Mouse (Mus musculus): ENCODE measurements at regions not wholly inside any gene's neighbourhood (a gene's known extent, or its start where the extent isn't known, plus 50 kb on each side); places are given as distances from the start of the nearest gene placed in this dataset.

DNA sequence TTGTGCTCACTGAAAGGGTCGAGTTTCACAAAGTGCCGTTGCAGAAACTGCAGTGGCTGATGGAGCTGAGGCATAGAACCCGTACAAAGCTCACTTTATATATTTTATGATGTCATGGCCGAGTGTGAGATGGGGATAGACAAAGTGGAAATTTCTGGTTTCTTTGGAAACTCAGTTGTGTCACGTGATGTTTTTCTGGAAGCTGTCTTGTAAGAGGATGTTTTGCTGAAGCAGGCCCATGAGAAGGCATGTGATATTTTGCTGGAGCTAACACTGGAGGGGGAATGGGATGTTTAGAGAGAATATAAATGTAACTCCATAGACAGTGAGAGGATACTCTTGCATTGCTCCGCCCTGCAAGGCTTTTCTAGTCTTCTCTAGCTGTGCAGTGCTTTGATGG lies 311.7 kb downstream of the Tmem132b start:
- DNase-seq (ENCODE audit: low spot score), result no peak

DNA sequence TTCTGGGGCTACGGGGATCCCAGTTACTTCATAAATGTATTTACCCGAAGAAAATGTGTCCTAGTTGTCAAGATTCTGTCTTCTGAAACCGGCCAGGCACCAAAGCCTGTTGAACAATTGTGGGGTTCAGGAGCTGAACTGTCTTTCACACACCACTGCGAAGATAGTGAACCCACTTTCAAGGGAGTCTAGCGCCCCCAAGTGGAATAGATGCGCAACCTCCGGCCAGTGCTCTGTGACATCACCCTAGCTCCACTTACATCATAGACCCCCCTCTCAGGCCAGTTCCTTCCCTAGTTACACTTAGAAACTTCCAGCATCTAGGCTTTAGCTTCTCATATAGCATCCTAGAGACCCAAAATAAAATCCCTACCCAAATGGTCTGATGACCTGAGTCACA lies 318.1 kb downstream of the Tmem132b start:
- no peak for DNase-seq (ENCODE audit: low spot score)

DNA sequence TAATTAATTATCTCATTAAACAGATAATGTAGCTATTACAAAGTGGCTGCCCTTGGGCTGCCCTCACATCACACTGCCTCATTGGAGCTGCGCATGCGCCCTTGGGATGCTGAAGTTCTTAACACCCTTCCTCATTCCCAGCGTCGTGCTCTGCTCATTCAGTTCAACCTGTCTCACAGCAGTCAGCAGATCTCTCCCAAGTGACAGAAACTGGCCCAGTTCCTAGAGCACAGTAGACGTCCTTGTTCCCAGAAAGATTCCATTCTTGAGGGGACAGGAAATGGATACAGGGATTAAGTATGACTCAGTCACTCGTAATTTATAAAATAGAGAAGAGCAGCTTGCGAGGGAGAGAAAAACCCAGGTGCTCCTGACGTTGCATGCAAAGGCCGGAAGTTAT lies 344.7 kb downstream of the Tmem132b start:
- no peak for DNase-seq (ENCODE audit: low spot score)

DNA sequence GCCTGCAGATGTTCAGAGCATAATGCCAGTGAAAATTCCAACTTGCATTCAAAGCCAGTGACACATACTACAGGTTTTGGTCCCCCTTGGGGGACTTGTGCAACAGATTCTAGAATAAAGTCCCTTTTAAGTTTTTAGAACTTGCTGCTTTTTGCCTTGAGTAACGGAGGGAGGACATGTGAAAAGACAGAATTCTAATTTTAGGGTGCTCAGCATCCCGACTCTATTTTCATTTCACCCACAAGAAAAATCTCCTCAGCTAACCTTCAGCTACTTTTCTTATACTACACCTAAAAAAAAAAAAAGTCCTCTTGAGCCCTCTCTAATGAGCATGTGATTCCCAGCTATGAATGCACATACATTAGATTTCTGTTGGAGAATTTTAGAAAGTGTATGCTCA lies 357.3 kb downstream of the Tmem132b start:
- DNase-seq (ENCODE audit: low spot score), result no peak

DNA sequence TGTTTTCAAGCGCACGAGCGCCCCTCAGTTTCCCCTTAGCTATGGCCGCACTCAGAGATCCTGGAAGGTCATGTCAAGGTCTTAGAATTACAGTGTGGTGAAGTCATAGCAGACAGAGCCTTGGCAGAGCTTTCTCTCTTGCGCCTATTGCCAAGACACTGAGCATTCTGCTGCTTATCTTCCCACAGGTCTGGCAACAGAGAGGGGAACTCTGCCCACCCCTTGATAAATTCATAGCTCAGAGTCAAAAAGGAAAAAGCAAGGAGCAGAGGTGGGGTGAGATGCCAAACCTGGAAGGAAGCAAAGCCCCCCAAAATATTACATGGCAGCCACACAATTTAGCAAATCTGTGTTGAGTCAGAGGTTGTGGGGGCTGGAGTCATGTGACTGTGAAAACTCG lies 362.3 kb downstream of the Tmem132b start:
- no peak for DNase-seq (ENCODE audit: low spot score)

DNA sequence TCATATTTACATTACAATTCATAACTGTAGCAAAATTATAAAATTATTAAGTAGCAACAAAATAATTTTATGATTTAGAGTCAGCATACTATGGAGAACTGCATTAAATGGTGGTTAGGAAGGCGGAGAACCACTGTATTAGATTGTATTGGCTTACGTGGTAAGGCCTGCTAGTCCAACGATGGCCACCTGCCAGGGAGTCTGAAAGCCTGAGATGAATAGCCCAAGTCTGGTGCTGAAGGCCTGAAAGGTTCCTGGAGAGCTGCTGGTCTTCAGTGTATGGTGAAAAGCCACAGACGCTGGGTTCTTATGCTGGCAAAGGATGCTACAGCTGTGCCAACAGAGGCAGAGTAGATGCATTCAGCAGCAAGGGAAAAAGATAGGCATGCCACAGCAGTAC lies 370.5 kb downstream of the Tmem132b start:
- DNase-seq (ENCODE audit: low spot score), result no peak

DNA sequence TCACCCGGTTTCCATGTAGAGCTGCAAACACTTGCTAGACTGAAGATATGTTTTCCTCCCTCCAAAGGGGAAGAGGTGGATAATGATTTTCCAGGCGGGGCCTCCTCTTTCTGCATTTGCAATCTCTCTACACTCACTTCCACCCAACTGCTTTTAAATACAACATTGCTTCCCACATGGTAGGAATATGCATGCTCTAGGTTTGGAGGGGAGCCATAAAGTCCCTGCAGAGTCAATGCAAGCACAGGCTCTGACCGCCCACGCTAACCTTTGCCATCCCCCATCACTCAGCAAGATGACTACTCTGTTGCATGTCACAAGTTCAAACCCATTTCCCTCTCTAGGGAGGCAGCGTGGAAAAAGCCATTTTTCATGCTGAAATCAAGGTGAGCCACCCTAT lies 372.9 kb downstream of the Tmem132b start:
- DNase-seq (ENCODE audit: low spot score), result no peak

DNA sequence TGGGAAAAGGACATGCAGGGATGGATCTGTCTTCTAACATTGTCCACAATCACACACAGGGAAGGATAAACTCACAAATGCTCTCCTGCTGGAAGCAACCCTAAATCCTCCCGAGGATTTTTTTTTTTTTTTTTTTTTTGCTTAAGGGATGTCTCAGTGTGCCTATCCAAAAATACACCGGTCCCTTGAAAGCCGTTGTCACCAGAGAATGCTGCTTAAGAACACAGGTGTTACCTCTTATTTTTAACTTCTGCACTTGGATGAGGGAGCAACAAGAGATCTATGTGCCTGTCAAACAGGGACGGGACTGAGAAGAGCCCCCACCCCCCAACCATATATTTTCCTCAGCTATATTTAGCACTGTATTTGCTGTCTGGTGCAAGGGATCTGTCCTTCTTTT lies 375.8 kb downstream of the Tmem132b start:
- no peak for DNase-seq (ENCODE audit: low spot score)

DNA sequence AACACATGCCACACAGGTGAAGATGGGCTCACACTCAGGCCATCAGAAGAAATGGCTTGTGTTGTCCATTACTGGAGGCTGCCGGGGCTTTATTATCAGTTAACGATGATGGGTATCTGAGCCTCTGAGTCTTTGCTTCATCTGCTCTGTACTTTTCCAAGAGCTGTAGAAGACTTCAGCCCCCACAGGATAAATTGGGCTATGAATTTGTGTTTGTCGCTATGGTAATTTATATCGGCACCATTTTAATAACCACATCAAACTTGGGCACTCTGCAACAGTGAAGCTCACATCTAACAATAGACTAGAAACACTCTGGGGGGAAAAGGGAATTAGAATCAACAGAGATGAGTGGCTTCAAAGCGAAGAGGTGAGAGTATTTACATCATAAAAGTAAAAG lies 376.3 kb downstream of the Tmem132b start:
- no peak for DNase-seq (ENCODE audit: low spot score)

DNA sequence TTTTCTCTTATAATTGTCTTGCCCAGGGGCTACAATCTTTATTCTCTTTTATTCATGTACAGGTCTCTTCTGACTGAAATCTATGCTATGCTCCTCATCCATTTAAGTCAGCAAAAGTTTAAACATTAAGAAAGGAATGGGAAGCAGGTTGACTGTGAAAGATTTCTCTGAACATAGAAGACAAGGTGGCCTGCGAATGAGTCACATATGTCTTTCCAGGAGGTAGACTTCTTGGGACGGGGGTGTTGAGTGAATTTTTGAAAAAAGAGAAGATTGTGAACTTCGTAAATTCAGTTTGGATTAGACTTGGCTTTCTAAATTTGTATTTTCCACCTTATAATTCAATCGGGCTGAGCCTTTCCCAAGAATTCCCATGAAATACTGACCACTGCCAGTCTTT lies 384.3 kb downstream of the Tmem132b start:
- no peak for DNase-seq (ENCODE audit: low spot score)

DNA sequence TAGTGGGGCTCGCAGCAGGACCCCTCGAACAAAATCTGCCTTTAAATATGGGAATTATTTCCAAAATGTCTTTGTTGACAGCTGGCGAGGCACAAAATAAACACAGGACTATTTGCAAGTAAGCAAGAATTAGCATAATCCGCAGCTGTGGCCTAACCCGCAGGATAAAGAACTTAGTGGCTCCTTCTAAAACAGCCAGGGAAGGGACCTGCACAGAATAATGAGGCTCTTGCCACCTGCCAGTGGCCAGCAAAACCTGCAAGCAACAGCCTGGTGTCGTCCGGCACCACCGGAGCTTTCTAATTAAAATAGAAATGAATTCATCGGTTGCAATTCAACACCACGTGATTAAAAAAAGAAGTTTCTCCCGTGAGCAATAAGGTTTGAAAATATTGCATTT lies 389.4 kb downstream of the Tmem132b start:
- no peak for DNase-seq (ENCODE audit: low spot score)

DNA sequence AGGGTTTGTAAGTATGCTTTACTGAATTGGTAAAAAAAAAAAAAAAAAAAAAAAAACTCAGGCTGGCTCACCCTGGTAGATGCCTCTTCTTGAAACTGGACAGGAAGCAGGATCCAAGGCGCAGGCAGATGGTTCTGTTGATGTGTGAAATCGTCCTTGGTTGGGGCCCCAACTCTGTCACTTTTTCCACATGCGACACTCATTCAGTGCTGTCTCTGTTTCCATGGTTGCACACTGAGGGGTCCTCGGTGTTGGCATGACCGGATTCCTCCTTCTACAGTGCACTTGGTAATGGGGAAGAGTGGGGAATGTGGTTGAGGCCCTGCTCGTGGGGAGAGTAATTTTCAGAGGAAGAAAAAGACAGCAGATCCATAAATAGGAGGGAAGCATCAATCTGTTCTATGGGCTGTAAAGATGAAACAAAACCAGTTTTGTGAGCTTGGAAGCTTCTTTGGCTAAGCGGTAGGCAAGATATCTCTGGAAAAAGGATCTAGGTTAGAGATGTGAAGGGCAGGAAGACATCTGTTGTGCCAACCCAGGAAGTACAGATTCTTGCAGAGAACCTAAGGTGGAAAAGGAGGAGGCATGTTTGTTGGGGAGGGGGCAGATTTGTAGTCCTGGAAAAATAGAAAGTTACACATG lies 394.4 kb downstream of the Tmem132b start:
- no peak for DNase-seq (ENCODE audit: low spot score)

DNA sequence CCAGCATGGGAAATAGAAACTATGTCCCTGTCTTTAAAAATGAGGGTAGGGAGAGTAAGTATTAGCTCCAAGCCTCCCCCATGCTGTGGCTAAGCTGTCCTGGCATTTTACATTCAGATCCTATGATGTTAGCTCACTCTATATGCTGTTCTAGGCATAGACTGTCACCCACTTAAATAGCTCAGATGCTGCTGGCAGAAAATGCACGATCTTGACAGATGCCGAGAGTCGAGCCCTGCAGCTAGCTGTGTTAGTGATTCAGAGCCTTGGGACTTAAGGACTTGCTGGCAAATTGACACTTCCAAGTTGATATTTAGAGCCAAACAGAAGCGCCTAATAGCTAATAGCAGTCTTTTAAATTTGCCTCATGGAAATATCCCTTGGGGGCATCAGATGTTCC lies 399.9 kb downstream of the Tmem132b start:
- no peak for DNase-seq (ENCODE audit: low spot score)

DNA sequence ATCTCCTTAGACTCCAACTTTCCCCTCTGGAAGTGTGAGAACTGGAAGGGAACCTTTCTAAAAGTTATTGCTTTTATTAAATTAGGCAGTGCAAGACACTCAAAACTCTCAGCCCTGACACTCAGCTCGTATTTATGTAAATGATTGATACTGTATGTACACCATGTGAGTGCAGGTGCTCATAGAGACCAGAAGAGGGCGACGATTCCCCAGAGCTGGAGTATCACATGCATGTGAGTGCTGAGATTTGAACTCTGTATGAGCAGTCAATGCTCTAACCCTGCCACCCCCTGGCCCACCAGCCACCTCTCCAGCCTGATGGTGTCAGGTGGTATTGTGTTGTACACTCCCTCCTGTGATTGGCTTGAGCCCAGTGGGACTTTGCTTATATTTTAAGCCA lies 407.8 kb downstream of the Tmem132b start:
- no peak for DNase-seq (ENCODE audit: low spot score)

DNA sequence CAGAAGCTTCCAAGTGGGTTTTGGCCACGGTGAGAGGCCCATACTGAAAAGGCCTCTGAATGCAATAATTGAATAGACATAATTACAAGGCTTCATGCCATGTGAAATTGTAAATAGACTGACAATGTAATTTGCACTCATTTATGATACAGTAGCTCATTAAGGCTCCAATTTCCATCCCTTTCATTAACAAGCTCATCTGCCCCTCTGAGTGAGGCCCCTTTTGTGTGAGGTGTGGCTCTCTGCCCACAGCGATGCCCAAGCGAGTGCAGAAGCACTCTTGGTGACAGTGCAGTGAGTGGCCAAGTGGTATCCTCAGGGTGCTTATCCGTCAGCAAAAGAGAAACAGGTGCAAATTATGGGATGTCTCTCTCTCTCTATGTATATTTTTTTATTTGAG lies 415.2 kb downstream of the Tmem132b start:
- no peak for DNase-seq (ENCODE audit: low spot score)

DNA sequence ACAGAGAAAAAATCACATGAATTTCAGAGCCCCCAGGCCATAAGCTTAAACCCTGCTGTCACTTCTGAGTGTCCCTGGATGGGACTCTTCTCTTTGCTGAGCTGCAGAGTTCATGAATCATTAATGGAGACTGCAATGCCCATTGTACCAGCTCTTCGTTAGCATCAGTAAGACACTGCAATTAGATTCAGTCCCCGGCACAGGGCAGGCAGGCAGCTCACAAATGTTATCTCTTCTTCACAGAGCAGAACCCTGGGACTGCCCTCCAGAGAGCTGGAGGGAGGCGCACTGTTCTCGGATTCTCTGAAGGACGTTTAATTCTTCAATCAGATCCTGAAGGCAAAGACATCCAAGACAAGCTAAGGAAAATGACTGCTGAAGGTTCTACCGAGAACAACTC lies 420.1 kb downstream of the Tmem132b start:
- no peak for DNase-seq (ENCODE audit: low spot score)

DNA sequence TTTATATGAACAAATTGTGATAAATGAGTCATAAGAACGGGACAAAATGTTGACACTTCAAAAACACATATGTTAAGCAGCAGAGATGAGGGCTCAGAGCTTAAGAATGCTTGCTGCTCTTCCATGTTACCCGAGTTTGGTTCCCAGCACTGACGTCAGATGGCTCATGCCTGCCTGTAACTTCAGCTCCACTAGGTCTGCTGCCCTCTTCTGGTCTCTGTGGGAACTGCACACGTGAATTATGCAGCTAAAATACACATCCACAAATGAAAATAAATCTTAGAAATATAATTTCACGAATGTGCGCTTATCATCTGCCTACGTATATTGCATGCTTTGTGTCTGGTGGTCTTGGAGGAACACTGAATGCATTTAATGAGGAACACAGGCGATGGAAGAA lies 432.5 kb downstream of the Tmem132b start:
- DNase-seq (ENCODE audit: low spot score), result no peak

DNA sequence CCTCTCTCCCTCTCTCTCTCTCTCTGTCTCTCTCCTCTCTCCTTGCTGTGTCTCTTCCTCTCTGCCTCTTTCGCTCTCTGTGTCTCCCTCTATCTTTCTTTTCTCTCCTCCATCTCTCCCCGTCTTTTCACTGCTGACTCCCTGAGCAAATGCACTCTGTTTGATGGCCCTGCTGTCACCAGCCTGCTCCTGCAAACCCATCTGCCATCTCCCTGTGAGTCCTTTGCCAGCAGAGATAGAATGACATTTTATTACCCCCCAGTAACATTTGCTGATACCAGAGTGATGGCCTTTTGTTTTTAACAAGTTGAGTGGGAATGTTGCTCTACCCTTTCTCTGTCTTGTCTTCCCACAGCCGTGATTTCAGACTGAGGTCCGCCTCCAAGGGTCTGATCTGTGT lies 436.6 kb downstream of the Tmem132b start:
- DNase-seq (ENCODE audit: low spot score), result no peak

DNA sequence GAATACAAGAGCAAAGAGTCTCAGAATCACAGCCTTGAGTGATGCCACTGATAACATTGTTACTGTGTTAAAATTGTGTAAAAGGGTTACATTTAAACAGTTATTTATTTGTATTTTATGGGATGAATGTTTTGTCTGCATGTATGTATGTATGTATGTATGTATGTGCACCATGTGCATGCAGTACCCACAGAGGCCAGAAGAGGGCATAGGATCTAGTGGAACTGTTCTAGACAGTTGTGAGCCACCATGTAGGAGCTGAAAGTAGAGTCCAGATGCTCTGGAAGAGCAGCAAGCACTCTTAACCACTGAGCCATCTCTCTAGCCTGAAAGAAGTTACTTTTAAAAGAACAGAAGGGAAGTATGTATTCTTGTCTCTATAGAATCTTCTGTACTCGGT lies 442.5 kb downstream of the Tmem132b start:
- no peak for DNase-seq (ENCODE audit: low spot score)

DNA sequence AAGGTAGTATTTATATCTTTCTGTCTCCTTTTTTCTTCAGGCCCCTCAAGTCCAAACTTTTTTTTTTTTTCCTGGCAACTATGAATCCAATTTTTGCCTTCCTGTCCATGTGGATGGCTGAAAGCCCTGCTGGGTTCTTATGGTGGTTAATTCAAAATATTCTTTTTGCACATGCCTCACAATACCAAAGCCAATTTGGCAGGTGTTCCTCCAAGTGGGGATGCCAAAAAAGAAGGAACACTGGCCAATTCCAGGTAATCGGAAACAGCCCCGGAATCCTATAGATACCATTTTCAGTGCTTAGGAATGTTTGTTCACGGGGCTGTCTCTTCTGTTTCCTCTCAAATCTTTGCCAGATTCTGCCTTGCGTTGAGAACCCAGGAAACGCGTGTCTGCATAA lies 448.2 kb downstream of the Tmem132b start:
- no peak for DNase-seq (ENCODE audit: low spot score)

DNA sequence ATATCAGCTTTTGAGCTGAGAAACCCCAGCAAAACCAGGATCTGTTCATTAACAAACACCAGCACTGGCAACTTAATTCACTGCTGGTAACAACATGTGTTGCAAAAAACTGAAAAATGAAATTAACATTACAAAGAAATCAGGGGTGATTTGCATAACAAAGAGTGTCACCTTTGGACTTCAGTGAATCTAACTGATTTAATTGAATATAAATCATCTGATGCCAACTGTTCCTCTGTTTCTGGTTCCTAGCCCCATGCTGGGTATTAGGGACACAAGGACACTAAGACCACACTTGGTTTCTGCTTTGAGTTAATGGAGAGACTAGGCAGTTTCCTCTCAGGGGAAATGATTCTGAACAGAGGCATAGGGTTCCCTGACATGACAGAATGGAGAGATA lies 453.8 kb downstream of the Tmem132b start:
- no peak for DNase-seq (ENCODE audit: low spot score)

DNA sequence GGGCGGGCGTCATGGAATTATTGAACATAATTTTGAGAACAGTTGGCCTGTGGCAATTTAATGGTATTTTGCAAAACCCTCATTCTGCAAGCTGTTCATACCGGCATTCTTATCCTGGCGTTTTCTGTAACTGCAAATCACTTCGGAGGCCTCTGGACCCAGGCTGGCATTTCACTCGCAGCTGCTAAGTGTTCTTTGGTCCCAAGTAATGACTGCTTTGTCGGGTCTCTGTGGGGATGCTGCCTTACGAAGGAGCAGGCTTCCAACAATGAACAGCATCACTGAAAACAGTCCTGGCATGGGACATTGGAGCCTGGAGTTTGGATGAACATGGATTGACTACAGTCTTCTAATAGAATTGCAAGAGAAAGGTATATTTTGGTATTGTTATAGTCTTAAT lies 465.6 kb downstream of the Tmem132b start:
- no peak for DNase-seq (ENCODE audit: low spot score)

DNA sequence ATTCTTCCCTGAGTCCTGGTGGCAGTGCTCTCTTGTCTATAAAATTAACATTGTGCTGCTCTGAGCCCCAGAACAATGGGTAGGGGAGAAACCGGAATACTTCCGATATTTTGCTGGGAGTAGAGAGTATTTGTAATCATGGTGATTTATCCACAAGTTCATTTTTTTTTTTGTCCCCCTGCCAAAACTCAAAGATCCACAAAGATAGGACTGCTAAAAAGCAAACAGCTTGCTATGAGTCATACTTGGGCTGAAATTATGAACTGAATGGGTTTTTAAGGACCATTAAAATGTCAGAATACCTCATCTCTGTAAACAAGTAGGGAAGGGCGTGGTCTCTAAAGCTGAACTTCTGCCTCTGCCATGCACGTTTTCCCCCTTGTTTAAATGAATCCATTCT lies 476.3 kb downstream of the Tmem132b start:
- DNase-seq (ENCODE audit: low spot score), result no peak

DNA sequence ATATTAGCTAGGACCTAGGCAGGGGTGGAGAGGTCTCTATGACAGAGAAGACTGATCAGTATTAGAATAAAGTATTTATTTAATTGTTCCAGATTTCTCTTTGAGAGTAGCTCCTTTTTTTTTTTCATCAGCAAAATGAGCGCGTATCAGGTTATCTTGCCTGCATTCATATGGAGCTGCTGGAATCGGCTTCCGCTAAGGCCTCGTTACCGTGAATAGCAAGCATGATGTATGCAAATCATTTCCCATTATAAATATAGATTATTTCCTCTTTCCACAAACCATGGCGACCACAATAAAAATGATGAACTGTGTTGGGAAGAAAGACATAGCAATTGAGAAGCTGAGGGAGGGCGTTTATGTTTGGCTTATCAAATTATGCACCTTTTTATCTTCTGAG lies 476.7 kb downstream of the Tmem132b start:
- no peak for DNase-seq (ENCODE audit: low spot score)

DNA sequence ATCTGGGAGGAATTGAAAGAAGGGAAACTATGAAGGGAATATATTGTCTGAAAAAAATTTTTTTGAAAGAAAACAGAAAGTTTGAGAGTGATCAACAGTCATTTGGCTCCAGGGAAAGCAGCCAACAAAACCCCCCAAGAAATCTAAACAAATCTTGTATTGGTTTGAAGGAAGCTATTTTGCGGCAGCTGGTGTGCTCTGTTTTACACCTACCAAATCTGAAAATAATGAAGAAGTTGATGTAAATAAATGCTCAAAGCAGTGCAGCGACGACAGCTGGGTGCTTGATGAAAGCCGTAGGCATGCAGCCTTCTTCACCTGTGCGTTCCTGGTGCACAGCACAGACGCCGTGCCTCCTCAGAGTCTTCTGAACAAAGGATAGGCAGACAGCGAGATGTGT lies 488.2 kb downstream of the Tmem132b start:
- DNase-seq (ENCODE audit: low spot score), result no peak
